Comparison of ENCODE assay signal across 13 mouse cellular contexts in genomic region chr2:32673176-32673917, GRCm38 (mm10). TPM values are rescaled to one million over a fixed set of nuclear protein-coding genes. Genes with fewer than 3 reads are reported as not detected.
A peak's percentile ranks its signal among the peaks of the same experiment; 100 is the strongest.
DNase-seq lines count a peak whose midpoint lies in the region; ATAC-seq and TF ChIP-seq lines count a peak whose summit lies in the region.
"Had no signal": no experiment of that assay in that cellular context is flagged by ENCODE, and none has a peak within 500 bp of the region (broad histone marks: within the 10 kb centered on the region; RNA-seq: fewer than 3 reads in every experiment).

No protein-coding gene starts in this region.

- H3K9ac ChIP-seq in liver, postnatal 0 days (replicated peaks), result no peak overlapping the region
- H3K9ac ChIP-seq in stomach, embryonic 15.5 days, result no peak overlapping the region
- H3K9ac ChIP-seq: limb, embryonic 13.5 days had no signal

- intact Hi-C loops in left cerebral cortex, postnatal 36 days (cut with DNase I), result no loop called here

- peak; percentile 67 for DNase-seq in urinary bladder, postnatal 14 days (ENCODE audit: low spot score)
- no peak for DNase-seq in urinary bladder, postnatal 10 days (ENCODE audit: low spot score)
- peak; percentile 59 to 71 for DNase-seq in kidney, postnatal 25 days
- DNase-seq in liver, postnatal 0 days, result peak; percentile 64
- DNase-seq in left cerebral cortex, postnatal 36 days (ENCODE audit: low spot score in 2 of 2), result no peak
- no peak for DNase-seq in thymus, postnatal 25 days
- no peak for DNase-seq in heart, adult 18-20 months
- DNase-seq: adrenal gland, postnatal 36 days; cerebellum, adult 9-10 months; heart, postnatal 10 days had no signal

- H3K27ac ChIP-seq in liver, postnatal 0 days (ENCODE audit: low read depth), result no peak overlapping the region
- peak overlapping the region; percentile 48 for H3K27ac ChIP-seq in stomach, embryonic 15.5 days
- H3K27ac ChIP-seq: limb, embryonic 13.5 days had no signal

- TF ChIP-seq CTCF in liver, postnatal 0 days (IDR thresholded peaks at IDR 0.05; ENCODE audit: low read depth), result no peak

- no peaks in the 10 kb centered on the region for H3K9me3 ChIP-seq in liver, postnatal 0 days (ENCODE audit: low read length)
- no peaks in the 10 kb centered on the region for H3K9me3 ChIP-seq in stomach, embryonic 15.5 days

- WGBS in liver, postnatal 0 days (ENCODE audit: insufficient replicate concordance), result 66% methylated on average over 16 of the region's 16 CpGs
- 66% methylated on average over 16 of the region's 16 CpGs for WGBS in stomach, embryonic 15.5 days

- H3K27me3 ChIP-seq in liver, postnatal 0 days (ENCODE audit: insufficient read depth, low read length), result no peaks in the 10 kb centered on the region
- H3K27me3 ChIP-seq in stomach, embryonic 15.5 days (replicated peaks), result no peaks in the 10 kb centered on the region
- H3K27me3 ChIP-seq: limb, embryonic 13.5 days had no signal

- peaks cover 9% of the 10 kb centered on the region for H3K36me3 ChIP-seq in liver, postnatal 0 days (replicated peaks; ENCODE audit: insufficient read depth, low read length)
- H3K36me3 ChIP-seq in stomach, embryonic 15.5 days, result 0 out of 2 replicates have a peak, but pooled peaks cover 11% of the 10 kb centered on the region

- no peak overlapping the region for H3K4me3 ChIP-seq in liver, postnatal 0 days (ENCODE audit: low read depth, low read length)
- H3K4me3 ChIP-seq in stomach, embryonic 15.5 days (replicated peaks), result no peak overlapping the region
- H3K4me3 ChIP-seq: limb, embryonic 13.5 days had no signal

- 0 out of 2 replicates have a peak, but pooled peaks cover 2% of the 10 kb centered on the region for H3K4me1 ChIP-seq in liver, postnatal 0 days (ENCODE audit: insufficient read depth)
- H3K4me1 ChIP-seq in stomach, embryonic 15.5 days, result peaks cover 5% of the 10 kb centered on the region; the same call in 1 of the 2 replicates
- H3K4me1 ChIP-seq: limb, embryonic 13.5 days had no signal

- peak; percentile 82 for ATAC-seq in liver, postnatal 0 days
- ATAC-seq in stomach, embryonic 15.5 days (ENCODE audit: insufficient read depth, low FRiP score, low read depth), result peak; percentile 67

- no peak overlapping the region for H3K4me2 ChIP-seq in liver, postnatal 0 days (ENCODE audit: low read depth, low read length)
- H3K4me2 ChIP-seq in stomach, embryonic 15.5 days, result no peak overlapping the region
- H3K4me2 ChIP-seq: limb, embryonic 13.5 days had no signal

- no peak for TF ChIP-seq EP300 in liver, postnatal 0 days (IDR thresholded peaks at IDR 0.05; ENCODE audit: low read depth)

RNA-seq across cellular contexts. Expression of gene Eng, which starts 27.0 kb away (rescaled TPM):
- 29.9 and 30.2 TPM in 2 replicates for polyA plus RNA-seq in liver, postnatal 0 days (2015; fragmentation: Nextera tagmentation; extraction: Ambion mirVana)
- 59.6 and 65.3 TPM in 2 replicates for polyA plus RNA-seq in stomach, embryonic 15.5 days (2015; fragmentation: Nextera tagmentation; extraction: Ambion mirVana)
- 10 to 100 TPM; 22.0 to 26.1 TPM for total RNA-seq in left cerebral cortex, postnatal 36 days (2021)
- total RNA-seq in heart, adult 18-20 months (2021), result 100 to 1,000 TPM in 1 of 2 experiments, 10 to 100 TPM in 1; 95.1 to 106 TPM

RNA-seq across cellular contexts. Expression of gene Fpgs, which starts 30.6 kb away (rescaled TPM):
- 85.3 and 95.9 TPM in 2 replicates for polyA plus RNA-seq in liver, postnatal 0 days (2015; fragmentation: Nextera tagmentation; extraction: Ambion mirVana)
- polyA plus RNA-seq in stomach, embryonic 15.5 days (2015; fragmentation: Nextera tagmentation; extraction: Ambion mirVana), result 33.8 and 34.1 TPM in 2 replicates
- 10 to 100 TPM in 1 of 2 experiments, 1 to 10 TPM in 1; 6.0 to 10.5 TPM for total RNA-seq in left cerebral cortex, postnatal 36 days (2021)
- 1 to 10 TPM; 4.4 to 5.0 TPM for total RNA-seq in heart, adult 18-20 months (2021)

RNA-seq across cellular contexts. Expression of gene Cdk9, which starts 39.5 kb away (rescaled TPM):
- polyA plus RNA-seq in liver, postnatal 0 days (2015; fragmentation: Nextera tagmentation; extraction: Ambion mirVana), result 49.5 and 53.7 TPM in 2 replicates
- polyA plus RNA-seq in stomach, embryonic 15.5 days (2015; fragmentation: Nextera tagmentation; extraction: Ambion mirVana), result 89.8 and 91.4 TPM in 2 replicates
- 100 to 1,000 TPM; 105 to 117 TPM for total RNA-seq in left cerebral cortex, postnatal 36 days (2021)
- 10 to 100 TPM; 22.4 to 24.1 TPM for total RNA-seq in heart, adult 18-20 months (2021)

RNA-seq across cellular contexts. Expression of gene Sh2d3c, which starts 47.5 kb away (rescaled TPM):
- 7.6 and 8.3 TPM in 2 replicates for polyA plus RNA-seq in liver, postnatal 0 days (2015; fragmentation: Nextera tagmentation; extraction: Ambion mirVana)
- polyA plus RNA-seq in stomach, embryonic 15.5 days (2015; fragmentation: Nextera tagmentation; extraction: Ambion mirVana), result 26.2 and 28.6 TPM in 2 replicates
- 10 to 100 TPM; 33.3 to 45.8 TPM for total RNA-seq in left cerebral cortex, postnatal 36 days (2021)
- 10 to 100 TPM; 23.1 to 30.8 TPM for total RNA-seq in heart, adult 18-20 months (2021)

RNA-seq across cellular contexts. Expression of gene Ak1, which starts 51.8 kb away (rescaled TPM):
- 1.3 and 5.9 TPM in 2 replicates for polyA plus RNA-seq in liver, postnatal 0 days (2015; fragmentation: Nextera tagmentation; extraction: Ambion mirVana)
- polyA plus RNA-seq in stomach, embryonic 15.5 days (2015; fragmentation: Nextera tagmentation; extraction: Ambion mirVana), result 21.8 and 22.1 TPM in 2 replicates
- total RNA-seq in left cerebral cortex, postnatal 36 days (2021), result 100 to 1,000 TPM; 152 to 173 TPM
- 100 to 1,000 TPM; 654 to 691 TPM for total RNA-seq in heart, adult 18-20 months (2021)
- total RNA-seq: monocyte, adult 5-6 weeks had no signal

Comparison
In these comparisons a context has a peak if more than half of its experiments do, and no peak if none do; other contexts are left out.
1. DNase-seq: peak in urinary bladder, postnatal 14 days (single experiment), kidney, postnatal 25 days (2 of 2) and liver, postnatal 0 days (single experiment); none in urinary bladder, postnatal 10 days (single experiment), left cerebral cortex, postnatal 36 days (0 of 2), thymus, postnatal 25 days (single experiment) and heart, adult 18-20 months (0 of 2).
2. RNA of gene Cdk9, which starts 39.5 kb away (total RNA-seq): 105 to 117 TPM in left cerebral cortex, postnatal 36 days; 22.4 to 24.1 TPM in heart, adult 18-20 months; every median in the first group is over 4 times any median in the second.